Mouse (Mus musculus) kidney, adult 18-20 months (tissue): ENCODE measurements at regions not wholly inside any gene's neighbourhood (a gene's known extent, or its start where the extent isn't known, plus 50 kb on each side); places are given as distances from the start of the nearest gene placed in this dataset.

Experiments used
- DNase-seq: peaks from one replicate; pipeline ENCODE4 v3.0.0; 2021

DNA sequence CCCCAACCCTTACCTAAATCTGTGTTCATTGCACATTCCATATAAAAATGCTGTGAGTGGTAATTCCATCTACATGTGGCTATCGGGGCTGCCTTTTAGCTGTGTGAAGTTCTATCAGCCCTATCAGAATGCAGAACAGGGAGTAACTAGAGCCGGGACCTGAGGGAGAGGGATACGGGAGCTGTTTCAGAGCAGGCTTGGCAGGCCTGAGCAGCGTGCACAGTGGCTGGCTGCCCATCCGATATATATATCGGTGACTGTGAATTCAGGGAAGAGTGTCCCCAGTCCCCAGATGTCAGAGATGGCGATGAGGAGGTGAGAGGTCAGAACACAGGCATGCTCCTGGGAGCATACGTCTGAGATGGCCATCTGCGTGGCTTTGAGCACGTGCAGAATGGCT, 79.0 kb downstream of the Arl4c start:
- no peak for DNase-seq

DNA sequence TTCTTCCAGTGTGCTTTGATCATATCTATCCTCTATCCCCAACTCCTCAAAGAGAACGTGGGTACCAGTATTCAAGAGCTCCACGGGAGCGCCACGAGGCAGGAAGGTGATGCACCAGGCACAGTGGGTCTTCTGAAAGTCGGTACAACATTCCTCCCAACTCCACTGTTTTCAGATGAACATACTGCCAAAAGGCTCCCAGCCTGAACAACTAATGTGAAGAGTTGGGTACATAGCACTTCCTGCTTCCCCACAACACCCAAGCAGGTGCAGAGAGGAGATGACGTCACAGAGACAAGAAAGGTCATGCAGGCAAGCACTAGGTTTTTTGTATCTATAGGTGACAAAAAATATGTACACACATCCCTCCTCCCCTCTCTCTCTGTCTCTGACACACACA, 79.7 kb downstream of the Arl4c start:
- no peak for DNase-seq

DNA sequence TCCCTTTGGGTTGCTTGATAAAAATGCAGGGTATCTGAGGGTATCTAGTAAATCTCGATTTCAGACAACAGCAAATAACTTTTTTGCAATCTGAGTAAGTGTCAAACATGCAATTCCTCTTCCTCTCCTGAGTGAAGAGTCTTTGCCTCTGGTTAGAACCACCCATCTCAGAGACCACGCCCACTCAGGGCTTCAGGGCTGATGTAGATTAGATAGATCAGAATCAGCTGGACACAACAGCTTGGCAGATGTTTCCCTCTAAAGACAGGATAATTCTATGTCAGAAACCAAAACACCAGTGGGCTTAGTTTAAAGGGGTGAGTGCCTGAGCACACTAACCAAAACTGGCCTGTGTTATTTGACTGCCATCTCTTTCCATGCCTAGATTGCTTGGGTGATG, 80.8 kb downstream of the Arl4c start:
- DNase-seq = no peak

DNA sequence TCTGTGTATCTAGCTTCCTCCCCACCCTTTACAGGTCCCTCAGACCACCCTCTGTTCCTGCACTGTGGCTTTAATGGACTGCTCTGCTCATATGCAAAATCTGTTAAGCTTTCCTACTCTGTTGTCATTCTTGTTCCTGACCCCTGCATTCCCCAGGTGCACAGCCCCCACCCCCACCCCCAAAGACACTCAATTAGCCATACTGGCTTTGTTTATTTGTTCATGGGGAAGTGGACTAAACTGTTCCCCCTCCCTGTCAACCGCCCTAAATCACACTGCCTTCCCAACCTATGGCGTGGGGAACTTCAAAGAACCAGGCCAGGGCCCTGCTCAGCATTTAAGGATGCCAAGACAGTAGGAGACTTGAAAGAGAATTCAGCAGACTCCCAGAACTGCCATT, 89.0 kb downstream of the Arl4c start:
- no peak for DNase-seq

DNA sequence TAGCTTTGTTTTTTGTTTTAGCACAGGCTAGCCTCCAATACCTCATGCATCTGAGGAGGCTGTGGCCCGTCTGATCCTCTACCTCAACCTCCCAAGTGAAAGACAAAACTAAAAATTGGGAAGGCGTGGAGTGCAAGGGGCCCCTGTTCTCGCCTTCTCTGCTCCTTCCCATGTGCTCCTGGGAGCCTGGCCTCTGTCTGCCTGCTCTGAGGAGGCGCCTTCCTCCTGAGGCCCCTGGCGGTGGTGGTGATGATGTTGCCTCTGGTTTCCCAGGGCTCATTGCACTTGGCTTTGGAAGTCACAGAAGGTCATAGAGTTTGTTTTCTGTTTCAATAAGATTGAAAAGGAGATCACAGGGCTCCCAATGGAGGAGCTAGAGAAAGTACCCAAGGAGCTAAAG, 90.8 kb downstream of the Arl4c start:
- DNase-seq = no peak

DNA sequence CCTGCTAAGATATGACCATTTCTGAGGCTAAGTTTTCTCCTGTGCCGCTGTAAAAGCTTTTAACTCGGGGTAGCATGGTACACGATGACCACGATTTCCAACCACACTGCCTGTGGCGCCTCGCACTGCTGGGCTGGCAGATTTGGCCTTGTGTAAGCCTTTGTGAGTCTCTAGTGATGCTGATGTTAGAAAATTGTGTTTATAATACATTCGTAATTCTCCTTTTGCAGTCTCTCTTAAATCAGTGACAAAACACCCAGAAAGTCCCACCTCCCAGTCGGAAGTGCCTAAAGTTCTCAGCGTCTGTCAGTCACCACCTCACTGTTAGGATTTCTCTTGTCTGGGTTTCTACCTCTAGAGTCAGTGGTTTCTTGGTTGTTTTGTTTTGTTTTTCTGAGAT, 91.2 kb downstream of the Arl4c start:
- DNase-seq = no peak

DNA sequence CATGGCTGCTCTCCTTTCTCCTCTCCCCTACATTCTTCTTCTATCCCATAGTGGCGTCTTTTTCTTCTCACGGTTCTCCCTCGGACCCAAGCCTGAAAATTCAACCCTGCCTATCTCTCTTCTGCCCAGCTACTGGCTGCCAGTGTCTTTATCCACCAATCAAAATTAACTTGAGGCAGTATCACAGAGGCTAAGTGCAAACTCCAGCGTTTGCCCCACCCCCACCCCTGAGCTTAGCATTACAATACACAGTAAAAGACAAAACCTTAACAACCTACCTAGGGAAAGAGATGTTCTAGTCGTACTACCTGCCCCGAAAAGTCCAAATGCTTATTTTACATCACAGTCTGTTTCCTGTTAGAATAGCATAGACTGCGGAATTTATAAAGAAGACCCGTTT, 93.2 kb downstream of the Arl4c start:
- DNase-seq = no peak

DNA sequence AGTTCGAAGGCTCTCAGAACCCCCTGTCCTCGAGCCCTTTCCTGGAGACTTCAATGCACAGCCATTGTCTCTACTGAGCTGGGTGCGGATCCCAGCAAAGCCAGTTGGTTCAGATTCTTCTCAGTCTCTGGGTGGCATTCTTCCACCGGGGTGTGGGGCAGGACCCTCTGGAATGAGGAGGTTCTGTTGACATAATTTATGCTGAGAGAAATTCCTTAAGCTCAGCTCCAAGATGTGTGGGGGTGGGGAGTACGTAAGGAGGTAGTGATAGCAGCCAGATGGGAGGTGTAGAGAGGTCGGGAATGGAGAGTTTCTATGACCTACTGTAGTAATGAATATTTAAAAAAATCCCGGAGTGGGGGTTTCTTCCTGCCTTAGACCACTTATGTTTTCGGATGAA, 93.8 kb downstream of the Arl4c start:
- no peak for DNase-seq

DNA sequence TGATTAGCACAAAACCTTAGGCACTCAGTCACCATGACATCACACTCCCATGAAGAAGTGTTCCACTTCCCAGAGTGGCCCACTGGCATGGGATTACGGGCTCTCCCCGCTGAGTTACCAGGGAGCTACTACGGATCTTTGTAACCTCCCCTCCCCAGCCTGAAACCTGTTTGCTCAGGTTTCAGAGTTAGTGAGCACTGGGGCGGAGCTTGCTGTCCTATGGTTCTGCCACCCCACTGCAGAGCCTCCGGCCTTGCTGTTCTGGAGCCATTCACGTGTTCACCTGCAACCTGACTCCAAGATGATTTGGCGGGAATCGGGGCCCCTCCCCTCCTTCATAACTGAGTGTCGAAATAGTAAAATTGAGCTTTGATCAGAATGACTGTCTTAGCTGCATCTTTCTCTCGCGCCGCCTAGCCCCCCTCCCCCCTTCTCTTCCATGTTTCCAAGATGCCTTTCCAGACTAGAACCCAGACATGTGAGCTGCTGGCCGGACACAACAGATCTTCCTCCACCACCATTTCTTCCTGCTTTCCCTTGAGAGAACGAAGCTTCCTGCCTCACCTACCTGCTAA, 95.8 kb upstream of the Glrp1 start:
- DNase-seq = peak; percentile 45

DNA sequence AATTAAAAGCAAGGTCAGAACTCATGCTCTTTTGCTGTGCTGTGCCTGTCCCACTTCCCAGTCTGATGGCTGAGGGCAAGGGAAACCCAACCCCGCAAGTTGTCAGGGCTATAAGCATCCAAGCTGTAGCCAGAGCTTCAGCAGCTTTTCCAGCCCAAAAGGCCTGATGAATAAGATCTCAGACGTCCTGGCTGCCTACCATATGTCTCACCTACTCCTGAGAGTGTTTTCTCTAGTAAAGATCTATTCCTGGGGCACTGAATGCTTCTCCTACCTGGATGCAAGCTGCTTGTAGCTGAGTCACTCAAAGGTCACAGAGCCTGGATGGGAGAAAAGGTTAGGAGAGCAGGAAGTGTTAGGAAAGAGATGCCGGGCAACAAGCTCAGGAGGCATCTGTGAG, 92.4 kb upstream of the Glrp1 start:
- no peak for DNase-seq

DNA sequence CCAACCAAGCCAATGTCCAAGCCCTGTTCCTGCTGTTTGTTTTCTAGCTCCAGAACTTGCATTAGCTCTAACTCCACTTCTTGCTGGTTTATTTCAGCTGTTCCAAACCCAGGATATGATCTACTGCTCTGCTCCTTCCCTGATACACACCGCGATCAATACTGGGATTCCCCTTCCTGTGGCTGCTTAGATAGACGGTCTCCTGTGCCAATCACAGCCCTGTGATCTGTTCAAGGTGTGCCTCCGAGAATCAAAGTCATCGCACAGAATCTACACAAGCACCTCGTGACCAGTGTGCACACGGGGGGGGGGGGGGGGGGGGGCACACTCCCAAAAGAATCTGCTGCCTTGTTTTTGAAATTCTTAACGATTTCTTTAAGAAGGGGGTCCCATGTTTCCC, 91.9 kb upstream of the Glrp1 start:
- DNase-seq = no peak

DNA sequence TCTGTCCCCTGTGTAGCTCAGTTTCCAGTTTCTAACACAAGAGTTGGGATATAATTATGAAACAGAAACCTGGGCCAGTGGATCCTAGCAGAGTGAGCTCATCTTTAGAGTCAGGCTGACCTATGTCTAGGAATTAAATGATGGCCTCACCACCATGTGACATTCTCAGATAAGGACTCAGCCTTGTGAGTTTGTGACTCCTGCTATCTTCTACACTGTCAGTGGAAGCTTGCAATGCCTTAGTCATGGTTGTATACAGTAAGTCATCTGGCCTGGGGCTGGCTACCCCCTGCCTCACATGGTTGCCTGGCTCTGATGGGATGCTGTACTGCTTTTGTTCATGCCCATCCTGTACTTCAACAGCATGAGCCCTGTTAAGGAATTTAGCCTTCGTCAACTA, 90.3 kb upstream of the Glrp1 start:
- DNase-seq = no peak

DNA sequence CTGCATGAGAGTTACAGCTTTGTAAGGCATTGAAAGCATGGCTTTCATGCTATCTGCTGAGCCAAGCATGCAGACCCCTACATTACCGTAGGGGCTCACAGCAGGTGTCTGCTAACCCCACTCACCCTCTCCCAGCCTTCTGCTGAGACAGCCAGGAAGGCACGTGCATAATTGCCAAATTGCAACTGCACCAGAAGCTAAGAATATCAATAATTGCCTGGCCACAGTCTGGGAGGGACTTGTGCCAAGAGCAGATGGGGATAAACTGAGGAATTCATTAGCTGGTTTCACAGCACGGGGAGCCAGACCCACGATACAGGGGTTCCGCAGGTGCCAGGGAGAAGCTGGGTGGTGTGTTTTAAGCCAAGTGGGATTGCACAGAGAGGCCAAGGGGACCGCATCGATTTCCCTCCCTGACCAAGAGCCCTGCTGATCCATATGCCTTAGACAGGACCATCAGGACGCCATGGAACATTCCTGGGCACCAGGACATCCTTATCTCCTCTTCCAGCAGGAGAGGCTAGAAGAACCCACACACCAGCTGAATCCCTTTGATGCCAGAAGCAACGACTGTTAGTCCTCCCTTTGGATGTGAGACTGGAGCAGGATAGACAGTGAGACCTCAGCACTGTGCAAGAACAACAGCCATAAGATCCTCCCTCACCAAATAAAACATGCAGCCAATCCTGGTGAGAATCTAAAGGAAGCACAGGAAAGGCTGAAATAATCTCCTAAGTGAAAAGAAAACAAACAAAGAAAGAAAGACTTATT, 84.8 kb upstream of the Glrp1 start:
- no peak for DNase-seq

DNA sequence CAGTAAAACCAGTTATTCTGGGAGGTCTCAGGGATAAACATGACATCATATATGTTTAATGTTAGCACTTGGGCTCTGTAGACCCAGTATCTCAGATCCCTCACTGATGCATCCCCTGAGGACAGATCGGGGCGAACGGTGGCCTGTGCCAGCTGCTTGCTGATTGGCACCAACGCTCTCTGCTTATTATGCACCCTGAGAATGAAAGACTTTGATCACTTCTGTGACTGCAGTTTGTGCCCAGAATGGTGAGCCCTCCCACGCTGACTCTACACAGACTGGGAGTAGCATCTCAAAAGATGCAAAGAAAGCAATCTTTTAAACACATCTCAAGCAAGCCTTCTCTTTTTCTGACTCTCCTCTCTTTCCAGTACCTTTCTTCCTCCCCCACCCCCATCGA, 82.2 kb upstream of the Glrp1 start:
- no peak for DNase-seq

DNA sequence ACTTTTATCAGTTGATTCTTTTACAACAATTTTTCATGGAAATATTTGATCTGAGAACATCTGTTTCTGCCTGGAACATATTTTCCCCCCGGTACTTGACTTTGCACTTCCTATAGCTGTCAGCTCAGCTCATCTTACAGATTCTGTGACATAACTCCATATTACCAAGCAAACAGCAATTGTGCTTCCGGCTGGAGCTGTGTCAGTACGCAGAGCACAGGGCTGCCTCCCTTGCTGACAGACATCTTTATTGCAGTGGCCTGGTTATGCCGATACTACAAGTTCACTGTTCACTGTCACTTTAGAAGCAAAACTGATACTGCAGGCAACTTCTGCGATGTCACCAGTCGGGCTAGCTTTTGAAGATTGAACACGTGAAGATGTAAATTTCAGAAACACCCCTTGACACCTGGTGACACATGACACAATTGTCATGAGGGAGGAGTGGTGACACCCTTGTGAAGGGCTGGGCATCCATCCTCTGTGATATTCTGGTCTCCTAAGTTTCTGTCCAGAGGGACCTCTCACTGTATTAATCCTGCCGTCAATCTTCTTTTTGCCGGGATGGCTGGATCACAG, 81.0 kb upstream of the Glrp1 start:
- DNase-seq = no peak

DNA sequence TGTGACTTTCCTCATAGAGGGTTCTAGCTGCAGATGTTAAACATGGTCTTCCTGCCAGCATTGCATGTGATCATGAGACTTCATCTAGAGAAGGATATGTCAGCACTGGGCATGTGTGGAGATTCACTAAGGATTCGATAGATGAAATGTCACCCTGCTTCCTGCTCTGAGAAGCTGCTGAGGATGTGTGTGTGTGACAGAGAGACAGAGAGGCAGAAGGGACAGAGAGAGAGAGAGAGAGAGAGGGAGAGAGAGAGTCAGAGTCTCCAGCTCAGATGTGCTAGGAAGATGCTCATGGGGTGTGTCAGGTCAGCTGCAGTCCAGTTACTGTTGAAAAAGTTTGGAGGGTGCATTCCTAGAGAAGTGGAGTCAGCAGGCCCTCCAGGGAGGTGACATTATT, 78.9 kb upstream of the Glrp1 start:
- no peak for DNase-seq

DNA sequence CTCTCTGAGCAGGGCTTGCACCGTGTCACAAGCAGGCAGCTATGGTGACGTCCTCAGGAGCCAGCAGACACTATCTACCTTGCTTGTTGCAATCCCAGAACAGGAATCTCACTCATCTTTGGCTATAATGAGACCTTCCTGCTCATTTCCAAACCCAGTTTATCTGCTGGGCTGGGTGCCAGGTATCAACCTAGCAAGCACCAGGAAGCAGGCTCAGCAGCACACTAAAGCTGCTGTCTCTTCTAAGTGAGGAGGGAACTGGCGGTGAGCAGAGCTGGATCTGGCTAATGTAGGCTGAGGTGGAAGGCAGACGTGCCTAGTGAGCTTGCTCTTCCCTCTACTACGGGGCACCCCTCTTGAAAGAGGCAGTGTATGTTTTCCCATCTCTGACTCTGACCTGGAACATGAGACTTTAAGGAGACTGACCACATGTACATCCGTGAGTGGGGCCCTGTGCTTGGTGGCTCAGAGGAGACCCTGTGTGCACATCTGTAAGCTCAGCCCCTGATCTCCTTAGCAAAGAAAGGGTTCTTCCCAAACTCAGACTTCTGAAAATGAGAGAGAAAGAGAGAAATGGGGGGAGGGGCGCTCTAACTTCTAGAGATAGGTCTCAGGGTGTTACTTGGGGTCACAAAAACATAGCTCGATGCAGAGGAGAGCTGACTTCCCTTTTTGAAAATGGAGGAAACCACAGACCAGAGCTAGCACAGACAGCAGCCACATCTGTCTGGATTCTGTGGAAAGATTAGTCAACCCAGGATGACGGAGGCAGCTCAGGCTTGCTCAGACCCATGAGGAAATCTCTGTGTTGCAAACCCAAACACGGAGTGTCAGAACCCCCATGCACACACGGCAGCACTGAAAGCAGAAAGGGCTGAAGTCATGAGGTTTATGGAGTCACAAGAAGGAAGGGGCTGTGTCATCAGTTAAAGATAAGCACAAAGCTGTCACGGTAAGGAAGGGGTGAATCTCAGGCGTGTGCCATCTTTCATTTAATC, 77.3 kb upstream of the Glrp1 start:
- DNase-seq = no peak

DNA sequence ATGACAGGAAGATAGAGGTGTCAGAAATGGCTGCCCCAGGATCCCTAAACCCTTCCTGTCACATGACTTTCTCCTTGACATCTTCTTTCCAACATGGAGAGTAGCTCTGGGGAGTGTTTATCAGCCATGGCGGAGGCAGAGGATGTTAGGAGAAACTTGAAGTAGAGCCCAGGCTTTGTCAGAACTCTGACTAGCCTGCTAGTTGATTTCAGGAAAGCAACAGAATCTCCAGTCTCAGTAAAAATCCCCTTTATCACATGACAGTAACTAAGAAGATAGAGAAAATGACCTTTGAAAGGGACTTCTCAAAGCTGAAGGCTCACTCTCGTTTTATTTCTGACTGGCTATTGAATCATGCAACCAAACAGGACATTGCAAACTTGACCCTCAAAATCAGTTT, 76.3 kb upstream of the Glrp1 start:
- no peak for DNase-seq

DNA sequence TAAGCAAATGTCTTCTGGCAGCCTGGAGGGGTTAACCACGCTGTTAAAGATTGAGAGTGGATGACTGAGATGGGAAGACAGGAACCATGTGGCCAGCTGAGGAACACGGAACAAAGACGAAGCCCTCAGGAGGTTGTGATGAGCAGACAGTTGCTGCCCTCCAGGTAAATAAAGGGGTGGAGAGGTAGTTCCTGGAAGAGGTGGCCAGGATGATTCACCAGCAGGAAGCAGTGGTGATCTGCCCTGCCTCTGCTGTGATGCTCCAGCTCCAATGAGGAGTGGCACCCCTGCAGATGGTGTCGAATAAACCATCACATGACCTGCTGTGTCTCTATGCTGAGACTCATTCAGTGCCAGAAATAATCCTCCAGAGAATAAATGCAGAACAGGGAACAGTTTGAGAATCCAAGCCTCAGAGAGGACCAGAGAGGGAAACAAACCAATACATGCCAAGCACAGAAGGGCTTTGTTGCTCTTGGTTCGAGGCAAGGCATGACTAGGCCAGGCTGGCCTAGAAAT, 74.7 kb upstream of the Glrp1 start:
- no peak for DNase-seq

DNA sequence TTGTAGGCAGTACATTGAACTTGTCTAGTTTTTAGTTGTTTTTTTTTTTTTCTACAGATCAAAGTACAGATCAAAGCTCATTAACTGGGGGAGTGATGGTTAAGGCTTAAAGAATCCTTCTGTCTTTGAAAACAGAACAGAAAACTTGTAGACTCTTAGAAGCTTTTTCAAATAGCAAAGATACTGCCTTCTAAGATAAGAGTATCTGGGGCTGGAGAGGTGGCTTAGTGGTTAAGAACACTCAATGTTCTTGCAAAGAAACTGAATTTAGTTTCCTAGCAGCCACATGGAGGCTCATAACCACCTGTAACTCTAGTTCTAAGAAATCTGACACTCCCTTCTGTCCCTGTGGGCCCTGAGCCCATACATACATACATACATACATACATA, 68.4 kb upstream of the Glrp1 start:
- DNase-seq = no peak

DNA sequence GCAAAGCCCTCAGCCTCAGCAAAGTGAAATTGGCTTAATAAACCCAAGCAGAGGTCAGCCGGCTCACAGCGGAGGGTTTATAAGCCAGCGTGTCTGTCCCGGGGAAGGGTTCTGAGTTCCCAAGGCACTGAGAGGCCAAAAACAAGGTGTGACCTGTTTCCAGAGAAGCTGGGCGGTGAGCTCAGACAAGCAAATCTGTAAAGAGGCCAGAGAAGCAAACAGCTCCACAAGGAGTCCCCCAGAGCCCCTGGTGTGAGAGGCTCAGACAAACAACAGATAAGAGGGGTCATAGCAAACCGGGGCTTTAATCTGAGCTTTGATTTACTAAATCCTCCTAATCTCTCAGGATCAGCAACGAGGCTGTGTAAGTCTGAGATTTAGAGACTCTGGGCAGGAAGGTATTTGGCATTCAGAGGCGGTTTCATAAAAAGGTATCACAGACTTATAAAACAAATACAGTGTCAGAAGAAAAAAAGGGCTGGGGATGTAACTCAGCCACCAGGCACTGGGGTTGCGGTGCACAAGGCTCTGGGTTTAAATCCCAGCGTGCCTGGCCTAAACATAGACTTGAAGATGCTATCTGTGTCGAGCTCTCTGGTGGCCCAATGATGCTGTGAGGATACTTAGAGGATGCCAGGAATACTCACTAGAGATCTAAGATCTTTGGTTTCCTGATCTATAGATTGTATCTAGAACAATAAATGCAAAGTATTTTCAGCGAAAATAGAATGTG, 67.8 kb upstream of the Glrp1 start:
- DNase-seq = no peak

DNA sequence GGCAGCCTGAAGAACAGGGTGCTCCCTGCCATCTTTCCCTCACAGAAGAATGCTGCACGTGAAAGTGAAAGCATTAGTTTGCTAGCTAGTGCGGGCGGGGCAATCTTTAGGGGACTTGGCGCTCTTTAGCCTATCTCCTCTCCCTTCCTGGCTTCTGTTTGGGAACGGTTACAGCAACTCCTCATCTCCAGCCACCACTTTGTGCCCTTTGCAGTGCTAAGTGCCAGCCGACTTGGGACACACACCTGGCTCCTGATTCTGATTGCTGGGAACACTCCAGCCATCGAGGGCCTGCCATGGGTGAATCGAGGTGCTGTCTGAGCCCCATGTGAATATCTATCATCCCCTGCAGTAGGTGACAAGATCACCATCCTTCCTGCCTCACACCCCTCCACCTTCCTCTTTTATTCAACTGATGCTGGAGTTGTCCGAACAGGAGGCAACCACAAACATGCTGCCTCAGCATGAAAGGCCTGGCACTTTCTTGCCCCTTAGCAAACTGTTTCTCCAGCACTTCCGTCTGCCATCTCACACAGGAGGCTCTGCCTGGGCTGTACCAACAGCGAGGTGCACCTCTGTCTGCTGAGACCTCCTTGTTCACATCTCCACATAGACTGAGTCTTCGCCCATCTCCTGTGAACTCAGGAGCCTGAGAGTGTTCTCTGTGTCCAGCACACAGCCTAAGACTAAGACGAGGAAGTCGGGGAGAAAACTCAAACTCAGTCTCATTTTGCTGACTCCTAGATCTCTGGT, 66.2 kb upstream of the Glrp1 start:
- peak; percentile 12 for DNase-seq
